Mouse (Mus musculus): Measurements from ENCODE around the gene Zfand3. TPM values are rescaled to one million over a fixed set of nuclear protein-coding genes. Genes with fewer than 3 reads are reported as not detected.

The Zfand3 gene
- polyA plus RNA-seq, 1 experiment from 2014 or later, result 57.4 TPM

GRCm38 (mm10) chr17:30101801-30102200 is 97.3 kb downstream of the Zfand3 start:
- Histone ChIP-seq H3K27ac (ENCODE audit: low read length) (no peak overlapping the region; the same call in 1 of the 2 replicates), H3K27me3 (ENCODE audit: control insufficient read depth, insufficient read depth, low read depth, low read length) (no peaks in the 10 kb centered on the region), H3K4me3 (ENCODE audit: low read length) (no peak overlapping the region), H3K9ac (ENCODE audit: low read length) (no peak overlapping the region), H3K4me2 (ENCODE audit: low read depth, low read length) (no peak overlapping the region), H3K36me3 (ENCODE audit: control insufficient read depth, insufficient read depth, low read length) (no peaks in the 10 kb centered on the region), H3K4me1 (replicated peaks; ENCODE audit: control insufficient read depth, insufficient read depth, low read length) (peaks cover 13% of the 10 kb centered on the region; the same call in 1 of the 2 replicates), H3K9me3 (ENCODE audit: control insufficient read depth, low read length) (no peaks in the 10 kb centered on the region)
- no peak for ATAC-seq (ENCODE audit: low read depth)

DNA sequence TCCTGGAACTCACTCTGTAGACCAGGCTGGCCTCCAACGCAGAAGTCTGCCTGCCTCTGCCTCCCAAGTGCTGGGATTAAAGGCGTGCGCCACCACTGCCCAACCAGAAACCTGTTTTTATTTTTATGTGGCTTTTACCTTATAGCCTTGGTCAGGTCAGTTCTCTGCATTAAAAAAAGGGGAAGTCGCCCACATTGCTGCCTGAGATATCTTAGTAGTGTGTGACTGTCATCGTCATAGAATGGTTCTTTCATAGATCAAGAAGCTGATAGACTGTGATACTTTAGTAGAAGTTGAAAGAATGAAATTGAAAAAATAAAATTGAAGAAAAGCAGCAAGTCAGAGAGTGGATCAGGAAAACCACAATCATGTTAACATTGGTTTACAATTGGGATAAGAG is 98.5 kb downstream of the Zfand3 start:
- 90% methylated on average over 5 of the region's 5 CpGs for WGBS
- H3K36me3 ChIP-seq (ENCODE audit: control insufficient read depth, insufficient read depth, low read length), result no peaks in the 10 kb centered on the region
- H3K4me1 ChIP-seq (replicated peaks; ENCODE audit: control insufficient read depth, insufficient read depth, low read length), result peaks cover 13% of the 10 kb centered on the region; the same call in 1 of the 2 replicates
- no peak overlapping the region for H3K27ac ChIP-seq (ENCODE audit: low read length)
- no peak overlapping the region for H3K9ac ChIP-seq (ENCODE audit: low read length)
- no peaks in the 10 kb centered on the region for H3K9me3 ChIP-seq (ENCODE audit: control insufficient read depth, low read length)
- ATAC-seq (ENCODE audit: low read depth), result no peak
- no peak overlapping the region for H3K4me3 ChIP-seq (ENCODE audit: low read length)
- H3K27me3 ChIP-seq (ENCODE audit: control insufficient read depth, insufficient read depth, low read depth, low read length), result no peaks in the 10 kb centered on the region
- no peak overlapping the region for H3K4me2 ChIP-seq (ENCODE audit: low read depth, low read length)

GRCm38 (mm10) chr17:30103641-30104165 is 99.2 kb downstream of the Zfand3 start:
- Histone ChIP-seq H3K27ac (ENCODE audit: low read length) (no peak overlapping the region), H3K27me3 (ENCODE audit: control insufficient read depth, insufficient read depth, low read depth, low read length) (no peaks in the 10 kb centered on the region), H3K4me2 (ENCODE audit: low read depth, low read length) (no peak overlapping the region), H3K9me3 (ENCODE audit: control insufficient read depth, low read length) (no peaks in the 10 kb centered on the region), H3K4me1 (replicated peaks; ENCODE audit: control insufficient read depth, insufficient read depth, low read length) (peaks cover 13% of the 10 kb centered on the region; the same call in 1 of the 2 replicates), H3K4me3 (ENCODE audit: low read length) (no peak overlapping the region), H3K9ac (ENCODE audit: low read length) (no peak overlapping the region), H3K36me3 (ENCODE audit: control insufficient read depth, insufficient read depth, low read length) (no peaks in the 10 kb centered on the region)
- 63% methylated on average over 4 of the region's 4 CpGs for WGBS
- ATAC-seq (ENCODE audit: low read depth), result no peak

- Histone ChIP-seq H3K36me3 (ENCODE audit: control insufficient read depth, insufficient read depth, low read length) (no peaks in the 10 kb centered on the region), H3K27me3 (ENCODE audit: control insufficient read depth, insufficient read depth, low read depth, low read length) (no peaks in the 10 kb centered on the region), H3K4me2 (ENCODE audit: low read depth, low read length) (no peak overlapping the region), H3K4me1 (replicated peaks; ENCODE audit: control insufficient read depth, insufficient read depth, low read length) (peaks cover 13% of the 10 kb centered on the region; the same call in 1 of the 2 replicates), H3K9me3 (ENCODE audit: control insufficient read depth, low read length) (no peaks in the 10 kb centered on the region), H3K4me3 (ENCODE audit: low read length) (no peak overlapping the region), H3K27ac (ENCODE audit: low read length) (no peak overlapping the region), H3K9ac (ENCODE audit: low read length) (no peak overlapping the region)
- ATAC-seq (ENCODE audit: low read depth), result no peak
- 88% methylated on average over 3 of the region's 3 CpGs for WGBS
Measured at GRCm38 (mm10) chr17:30105369-30105768, 100.8 kb downstream of the Zfand3 start.

DNA sequence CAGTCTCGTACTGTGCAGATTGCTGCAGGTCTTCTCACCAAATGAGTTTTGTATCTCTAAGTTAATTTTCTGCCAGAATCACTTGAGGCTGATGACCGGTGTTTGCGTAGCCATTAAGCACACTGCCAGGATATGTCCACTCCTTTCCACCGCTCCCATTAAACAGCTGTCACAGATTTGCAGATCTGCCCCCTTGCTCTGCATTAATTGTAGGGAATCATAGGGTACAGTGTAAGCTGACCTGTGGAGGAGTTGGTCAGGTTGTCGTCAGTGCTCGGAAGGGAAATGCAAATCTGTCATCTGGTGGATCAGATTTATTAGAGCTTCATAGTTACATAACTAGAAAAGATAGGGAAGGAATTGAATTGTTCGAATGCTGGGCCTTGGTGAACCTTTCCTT is 106.1 kb downstream of the Zfand3 start:
- Histone ChIP-seq H3K9ac (ENCODE audit: low read length) (no peak overlapping the region), H3K4me1 (replicated peaks; ENCODE audit: control insufficient read depth, insufficient read depth, low read length) (no peaks in the 10 kb centered on the region; the same call in 1 of the 2 replicates), H3K36me3 (ENCODE audit: control insufficient read depth, insufficient read depth, low read length) (no peaks in the 10 kb centered on the region), H3K27ac (ENCODE audit: low read length) (no peak overlapping the region), H3K4me3 (ENCODE audit: low read length) (no peak overlapping the region), H3K4me2 (ENCODE audit: low read depth, low read length) (no peak overlapping the region), H3K27me3 (ENCODE audit: control insufficient read depth, insufficient read depth, low read depth, low read length) (no peaks in the 10 kb centered on the region), H3K9me3 (ENCODE audit: control insufficient read depth, low read length) (no peaks in the 10 kb centered on the region)
- ATAC-seq (ENCODE audit: low read depth), result no peak
- WGBS, result 47% methylated on average over 7 of the region's 7 CpGs

DNA sequence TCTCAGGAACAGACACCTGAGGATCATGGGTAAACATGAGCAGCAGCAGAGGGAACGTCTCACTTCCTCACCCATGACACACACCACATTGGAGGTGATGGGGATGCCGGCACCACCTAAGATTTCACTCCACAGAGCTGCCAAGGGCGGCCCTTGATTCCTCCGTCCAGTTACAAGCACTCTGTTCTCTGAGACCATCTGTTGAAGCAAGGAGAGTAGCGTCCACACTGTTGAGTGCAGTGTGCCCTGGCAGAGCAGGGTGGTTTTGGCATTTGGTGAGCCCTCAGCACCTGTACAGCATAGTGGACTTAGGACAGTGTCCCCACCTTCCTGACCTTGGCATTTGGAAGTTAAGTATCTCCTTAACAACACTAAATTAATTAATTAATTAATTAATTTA is 107.0 kb downstream of the Zfand3 start:
- 67% methylated on average over 5 of the region's 5 CpGs for WGBS
- Histone ChIP-seq H3K4me3 (ENCODE audit: low read length) (no peak overlapping the region), H3K27ac (ENCODE audit: low read length) (no peak overlapping the region), H3K9ac (ENCODE audit: low read length) (no peak overlapping the region), H3K4me2 (ENCODE audit: low read depth, low read length) (no peak overlapping the region), H3K36me3 (ENCODE audit: control insufficient read depth, insufficient read depth, low read length) (0 out of 2 replicates have a peak, but pooled peaks cover 2% of the 10 kb centered on the region), H3K4me1 (replicated peaks; ENCODE audit: control insufficient read depth, insufficient read depth, low read length) (no peaks in the 10 kb centered on the region; the same call in 1 of the 2 replicates), H3K9me3 (ENCODE audit: control insufficient read depth, low read length) (no peaks in the 10 kb centered on the region), H3K27me3 (ENCODE audit: control insufficient read depth, insufficient read depth, low read depth, low read length) (no peaks in the 10 kb centered on the region)
- ATAC-seq (ENCODE audit: low read depth), result no peak

DNA sequence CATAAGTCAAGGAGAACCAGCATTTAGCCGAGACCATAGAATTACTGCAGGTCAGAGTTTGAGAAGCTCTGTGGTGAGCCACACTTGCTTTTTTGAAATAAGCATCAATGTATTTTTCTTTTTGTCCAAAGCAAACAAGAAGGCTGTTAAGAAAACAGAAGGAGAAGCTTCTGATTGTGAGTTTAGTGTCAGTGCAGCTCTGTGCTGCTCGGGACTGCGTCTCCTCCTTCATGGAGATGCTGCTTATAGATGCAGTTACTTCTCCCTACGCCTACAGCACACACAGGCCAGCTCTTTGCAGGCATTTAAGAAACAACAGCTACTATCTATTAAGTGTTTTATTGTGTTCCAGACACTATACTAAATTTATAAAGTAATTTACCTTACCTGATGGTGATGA is 107.5 kb downstream of the Zfand3 start:
- 83% methylated on average over 4 of the region's 4 CpGs for WGBS
- H3K9me3 ChIP-seq (ENCODE audit: control insufficient read depth, low read length), result no peaks in the 10 kb centered on the region

DNA sequence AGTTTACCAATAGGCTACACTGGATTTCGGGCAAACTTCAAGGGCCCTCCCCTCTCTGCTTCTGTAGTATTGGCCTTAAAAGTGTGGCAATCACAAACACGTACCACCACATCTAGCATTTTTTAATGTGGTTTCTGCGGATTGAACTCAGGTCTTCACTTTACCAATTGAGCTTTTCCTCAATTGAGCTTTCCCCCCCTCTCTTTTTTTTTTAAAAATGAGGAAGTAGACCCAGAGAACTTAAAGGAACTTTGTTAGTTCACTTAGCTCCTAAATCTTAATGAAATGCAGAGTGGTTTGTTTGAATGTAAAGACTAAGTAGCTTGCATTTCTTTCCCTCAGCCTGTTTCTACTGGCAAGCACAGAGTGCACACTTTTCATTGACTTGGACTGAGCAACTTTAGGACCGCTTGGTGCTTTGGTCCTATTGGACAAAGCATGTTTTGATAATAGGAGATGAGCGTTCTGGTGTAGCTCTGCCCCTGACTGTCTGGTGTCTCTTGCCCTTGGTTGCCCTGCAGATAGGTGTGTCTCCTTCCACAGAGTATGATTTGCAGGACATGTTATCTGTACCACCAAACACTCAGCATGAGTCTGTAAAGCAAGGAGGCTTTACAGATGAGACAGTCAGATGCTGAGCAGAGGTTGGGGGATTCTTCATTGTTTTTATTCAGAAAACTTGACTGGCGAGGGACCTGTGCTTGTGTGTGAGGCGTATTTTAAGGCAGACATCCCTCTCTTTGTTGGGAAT is 108.2 kb downstream of the Zfand3 start:
- H3K4me3 ChIP-seq (ENCODE audit: low read length), result no peak overlapping the region
- no peaks in the 10 kb centered on the region for H3K9me3 ChIP-seq (ENCODE audit: control insufficient read depth, low read length)
- no peaks in the 10 kb centered on the region for H3K27me3 ChIP-seq (ENCODE audit: control insufficient read depth, insufficient read depth, low read depth, low read length)
- no peak overlapping the region for H3K27ac ChIP-seq (ENCODE audit: low read length)
- H3K4me2 ChIP-seq (ENCODE audit: low read depth, low read length), result no peak overlapping the region
- 0 out of 2 replicates have a peak, but pooled peaks cover 2% of the 10 kb centered on the region for H3K36me3 ChIP-seq (ENCODE audit: control insufficient read depth, insufficient read depth, low read length)
- H3K9ac ChIP-seq (ENCODE audit: low read length), result no peak overlapping the region
- ATAC-seq (ENCODE audit: low read depth), result no peak
- H3K4me1 ChIP-seq (replicated peaks; ENCODE audit: control insufficient read depth, insufficient read depth, low read length), result no peaks in the 10 kb centered on the region; the same call in 1 of the 2 replicates
- 81% methylated on average over 7 of the region's 7 CpGs for WGBS

More for the DNA sequence above, 107.5 kb downstream of the Zfand3 start:
- Histone ChIP-seq H3K36me3 (ENCODE audit: control insufficient read depth, insufficient read depth, low read length) (0 out of 2 replicates have a peak, but pooled peaks cover 2% of the 10 kb centered on the region), H3K27me3 (ENCODE audit: control insufficient read depth, insufficient read depth, low read depth, low read length) (no peaks in the 10 kb centered on the region), H3K4me3 (ENCODE audit: low read length) (no peak overlapping the region), H3K4me2 (ENCODE audit: low read depth, low read length) (no peak overlapping the region), H3K9ac (ENCODE audit: low read length) (no peak overlapping the region), H3K27ac (ENCODE audit: low read length) (no peak overlapping the region), H3K4me1 (replicated peaks; ENCODE audit: control insufficient read depth, insufficient read depth, low read length) (no peaks in the 10 kb centered on the region; the same call in 1 of the 2 replicates)
- no peak for ATAC-seq (ENCODE audit: low read depth)

GRCm38 (mm10) chr17:30114761-30115160 is 110.2 kb downstream of the Zfand3 start:
- Histone ChIP-seq H3K9me3 (ENCODE audit: control insufficient read depth, low read length) (no peaks in the 10 kb centered on the region), H3K4me1 (replicated peaks; ENCODE audit: control insufficient read depth, insufficient read depth, low read length) (no peaks in the 10 kb centered on the region; the same call in 1 of the 2 replicates), H3K27me3 (ENCODE audit: control insufficient read depth, insufficient read depth, low read depth, low read length) (no peaks in the 10 kb centered on the region), H3K9ac (ENCODE audit: low read length) (no peak overlapping the region), H3K4me3 (ENCODE audit: low read length) (no peak overlapping the region), H3K4me2 (ENCODE audit: low read depth, low read length) (no peak overlapping the region), H3K36me3 (ENCODE audit: control insufficient read depth, insufficient read depth, low read length) (0 out of 2 replicates have a peak, but pooled peaks cover 2% of the 10 kb centered on the region), H3K27ac (ENCODE audit: low read length) (no peak overlapping the region)
- ATAC-seq (ENCODE audit: low read depth), result no peak
- WGBS, result 80% methylated on average over 3 of the region's 3 CpGs

Data from lung, embryonic 16.5 days (tissue).